Mouse (Mus musculus) fat pad, adult 2 months (tissue): ENCODE results near the gene Myt1l.

Experiments
- DNase-seq: peaks from one replicate; pipeline ENCODE4 v3.0.0-alpha.2; 2011; ENCODE audit warnings: low read depth, low spot score; ENCODE audit errors: extremely low read depth

The Myt1l gene

GRCm38 (mm10) chr12:29561222-29561621 lies 33.0 kb downstream of the Myt1l start:
- DNase-seq: no peak

- DNase-seq: no peak
Observed at GRCm38 (mm10) chr12:29569311-29569710, 41.1 kb downstream of the Myt1l start.

- no peak for DNase-seq
Observed at GRCm38 (mm10) chr12:29570351-29570750, 42.2 kb downstream of the Myt1l start.

- DNase-seq: no peak
Observed at GRCm38 (mm10) chr12:29571613-29572012, 43.4 kb downstream of the Myt1l start.

GRCm38 (mm10) chr12:29593787-29594186 lies 65.6 kb downstream of the Myt1l start:
- DNase-seq: no peak

- no peak for DNase-seq
Observed at GRCm38 (mm10) chr12:29599916-29600315, 71.7 kb downstream of the Myt1l start.

- DNase-seq: no peak
Observed at GRCm38 (mm10) chr12:29601223-29601622, 73.0 kb downstream of the Myt1l start.

- DNase-seq: no peak
Observed at GRCm38 (mm10) chr12:29604659-29605058, 76.5 kb downstream of the Myt1l start.

GRCm38 (mm10) chr12:29605124-29605523 lies 76.9 kb downstream of the Myt1l start:
- DNase-seq: no peak

GRCm38 (mm10) chr12:29606221-29606620 lies 78.0 kb downstream of the Myt1l start:
- DNase-seq: no peak

GRCm38 (mm10) chr12:29617746-29618145 lies 89.6 kb downstream of the Myt1l start:
- DNase-seq: no peak

- DNase-seq: no peak
Observed at GRCm38 (mm10) chr12:29621530-29621929, 93.3 kb downstream of the Myt1l start.

- DNase-seq: no peak
Observed at GRCm38 (mm10) chr12:29627956-29628750, 100.0 kb downstream of the Myt1l start.

GRCm38 (mm10) chr12:29629875-29630538 lies 101.8 kb downstream of the Myt1l start:
- DNase-seq: no peak

- no peak for DNase-seq
Observed at GRCm38 (mm10) chr12:29634509-29634908, 106.3 kb downstream of the Myt1l start.

GRCm38 (mm10) chr12:29639543-29640196 lies 111.5 kb downstream of the Myt1l start:
- no peak for DNase-seq

- DNase-seq: no peak
Observed at GRCm38 (mm10) chr12:29640201-29640600, 112.0 kb downstream of the Myt1l start.

- DNase-seq: no peak
Observed at GRCm38 (mm10) chr12:29642915-29643314, 114.7 kb downstream of the Myt1l start.

- no peak for DNase-seq
Observed at GRCm38 (mm10) chr12:29644091-29644490, 115.9 kb downstream of the Myt1l start.

GRCm38 (mm10) chr12:29644721-29645120 lies 116.5 kb downstream of the Myt1l start:
- DNase-seq: no peak

- DNase-seq: no peak
Observed at GRCm38 (mm10) chr12:29649510-29650152, 121.4 kb downstream of the Myt1l start.
